Mouse (Mus musculus) macrophage (primary cell): ENCODE results near the gene Shc3. TPM values are rescaled to one million over a fixed set of nuclear protein-coding genes. Genes with fewer than 3 reads are reported as not detected.

Experiments used
- H3K27ac ChIP-seq: fragments of 350-480 bp; formaldehyde crosslinking; 2 replicates; pipeline ENCODE4 v1.9.0; 2021
- H3K36me3 ChIP-seq: fragments of 350-480 bp; formaldehyde crosslinking; 2 replicates; pipeline ENCODE4 v1.9.0; 2021; ENCODE audit errors: inconsistent target
- H3K4me3 ChIP-seq: fragments of 350-480 bp; formaldehyde crosslinking; 2 replicates; pipeline ENCODE4 v1.9.0; 2021; ENCODE audit errors: inconsistent target
- H3K79me2 ChIP-seq: fragments of 350-480 bp; formaldehyde crosslinking; 2 replicates; pipeline ENCODE4 v1.9.0; 2021; ENCODE audit errors: inconsistent target
- WGBS: methylation state at CpG from one replicate; pipeline ENCODE4 v1.1.7; 2026; ENCODE audit warnings: inconsistent platforms; ENCODE audit not compliant: missing documents; 5-methylcytosine and 5-hydroxymethylcytosine counted together
- polyA plus RNA-seq: library from polyadenylated mRNA; stranded (reverse); fragments of 250-400 nt; gene quantifications from 3 replicates; pipeline ENCODE4 v1.2.4, GENCODE M21; 2018; ENCODE audit warnings: inconsistent platforms

Gene Shc3
- polyA plus RNA-seq, 1 experiment from 2014 or later = not detected

DNA sequence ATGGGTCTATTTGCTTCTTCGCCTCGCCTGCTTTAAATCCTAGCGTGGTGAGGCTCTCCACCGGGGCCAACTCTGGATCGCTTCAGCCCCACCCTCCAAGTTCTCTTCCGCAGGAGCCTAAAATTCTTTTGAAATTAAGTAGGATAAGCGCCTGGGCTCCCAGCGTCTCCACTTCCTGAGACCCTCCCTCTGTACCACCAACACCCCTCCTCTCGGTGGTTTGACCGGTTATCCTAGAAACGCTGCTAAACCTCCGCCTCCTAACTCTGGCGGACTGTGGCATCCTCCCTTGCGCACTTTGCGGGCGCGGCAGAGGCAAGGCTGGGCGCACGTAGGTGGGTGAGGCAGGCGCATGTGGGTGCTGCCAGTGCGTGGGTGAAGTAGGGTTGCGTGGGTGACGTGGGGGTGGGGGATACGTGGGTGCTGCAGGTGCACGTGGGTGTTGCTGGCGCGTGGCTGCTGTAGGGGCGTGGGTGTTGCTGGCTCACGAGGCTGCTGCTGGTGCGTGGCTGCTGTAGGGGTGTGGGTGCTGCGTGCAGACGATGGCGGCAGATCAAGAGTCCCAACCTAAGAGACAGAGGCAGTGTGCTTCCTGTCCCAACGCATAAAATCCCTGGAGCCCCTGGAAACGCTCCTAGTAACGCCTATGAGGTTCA is 25.6 kb upstream of the Shc3 start:
- H3K36me3 ChIP-seq = no peaks in the 10 kb centered on the region
- no peak overlapping the region for H3K4me3 ChIP-seq
- 6% methylated on average over 36 of the region's 36 CpGs for WGBS
- no peak overlapping the region for H3K27ac ChIP-seq
- no peaks in the 10 kb centered on the region for H3K79me2 ChIP-seq

DNA sequence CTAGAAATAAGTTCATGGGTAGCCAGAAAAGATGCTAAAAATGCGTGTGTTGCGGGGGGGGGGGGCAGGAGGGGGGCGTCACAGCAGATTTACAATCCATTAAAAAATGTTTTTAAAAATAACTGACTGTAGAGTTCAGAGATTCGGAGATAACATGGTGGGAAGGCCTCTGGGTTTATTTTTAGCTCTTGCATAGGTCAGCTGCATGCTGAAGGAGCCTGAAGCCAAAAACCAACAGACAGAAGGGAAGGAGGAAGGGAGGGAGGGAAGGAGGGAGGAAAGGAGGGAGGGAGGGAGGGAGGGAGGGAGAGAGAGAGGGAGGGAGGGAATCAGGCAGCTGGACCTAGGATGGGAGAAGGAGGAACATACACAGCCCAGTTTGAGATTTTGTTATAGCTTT is 18.8 kb upstream of the Shc3 start:
- 7% methylated on average over 3 of the region's 4 CpGs for WGBS
- Histone ChIP-seq H3K27ac (no peak overlapping the region), H3K36me3 (no peaks in the 10 kb centered on the region), H3K4me3 (no peak overlapping the region), H3K79me2 (no peaks in the 10 kb centered on the region)

- Histone ChIP-seq H3K4me3 (no peak overlapping the region), H3K36me3 (no peaks in the 10 kb centered on the region), H3K79me2 (no peaks in the 10 kb centered on the region), H3K27ac (no peak overlapping the region)
- WGBS = 53% methylated on average over 2 of the region's 2 CpGs
These were observed 13.0 kb upstream of the Shc3 start for GRCm38 (mm10) chr13:51582204-51582603.

DNA sequence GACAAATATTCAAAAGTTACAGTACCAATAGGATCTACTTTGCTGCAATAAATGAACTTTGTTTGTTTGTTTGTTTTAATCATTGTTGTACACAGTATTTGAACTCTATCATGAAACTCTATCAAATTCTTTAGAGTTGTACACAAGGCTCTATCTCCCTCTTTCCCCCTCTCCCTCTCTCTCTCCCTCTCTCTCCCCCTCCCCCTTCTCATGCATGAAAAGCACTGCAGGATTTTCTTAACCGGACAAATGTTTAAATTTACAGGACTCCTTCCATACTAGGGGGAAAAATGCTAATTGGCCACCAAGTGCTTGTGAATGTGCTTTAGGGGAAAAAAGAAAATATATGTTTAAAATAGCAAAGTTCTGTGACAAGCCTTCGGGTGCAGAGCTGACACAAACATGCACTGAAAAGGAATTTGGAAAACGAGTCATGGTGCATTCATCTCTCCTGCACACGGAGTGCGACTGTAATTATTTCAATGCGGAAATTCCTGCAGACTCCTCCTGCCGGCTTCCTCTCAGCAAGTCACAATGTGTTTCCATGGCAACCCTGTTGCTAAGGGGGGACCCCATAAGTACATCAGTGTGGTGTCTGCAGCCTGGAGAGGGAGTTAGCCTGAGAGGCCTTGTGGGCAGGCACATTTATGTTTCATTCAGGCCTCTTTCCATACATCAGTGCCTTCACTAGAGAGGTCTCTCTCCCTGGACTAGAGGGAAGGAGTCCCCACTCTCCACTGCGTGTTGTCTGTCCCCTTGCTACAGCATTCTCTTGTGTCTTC is 11.2 kb upstream of the Shc3 start:
- Histone ChIP-seq H3K4me3 (no peak overlapping the region), H3K79me2 (no peaks in the 10 kb centered on the region), H3K36me3 (no peaks in the 10 kb centered on the region), H3K27ac (no peak overlapping the region)
- WGBS = 29% methylated on average over 8 of the region's 8 CpGs

DNA sequence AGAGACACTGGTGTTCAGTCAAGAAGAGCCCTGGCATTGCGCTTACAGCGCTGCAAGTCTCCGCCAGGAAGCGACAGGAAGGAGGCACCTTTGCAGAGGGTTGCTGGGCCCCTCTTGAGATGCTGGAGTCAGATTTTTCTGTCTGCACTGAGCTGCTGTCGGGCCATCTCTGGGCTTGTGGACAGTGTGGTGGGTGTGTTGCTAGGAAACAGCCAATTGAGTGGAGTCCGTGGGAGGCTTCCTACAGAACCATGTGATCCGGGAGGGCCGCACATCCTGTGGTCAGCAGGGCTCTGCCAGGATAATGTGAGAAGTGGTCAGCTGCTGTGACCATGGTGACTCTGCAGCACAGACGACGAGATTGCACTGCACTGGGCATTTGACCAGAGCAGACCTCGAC is 4.6 kb upstream of the Shc3 start:
- no peak overlapping the region for H3K4me3 ChIP-seq

GRCm38 (mm10) chr13:51570111-51570510 is 892 bp upstream of the Shc3 start:
- 21% methylated on average over 9 of the region's 9 CpGs for WGBS
- no peak overlapping the region for H3K27ac ChIP-seq
- no peaks in the 10 kb centered on the region for H3K36me3 ChIP-seq
- H3K79me2 ChIP-seq = no peaks in the 10 kb centered on the region
- H3K4me3 ChIP-seq = no peak overlapping the region

More for the DNA sequence above, 4.6 kb upstream of the Shc3 start:
- no peaks in the 10 kb centered on the region for H3K36me3 ChIP-seq
- no peak overlapping the region for H3K27ac ChIP-seq
- 34% methylated on average over 11 of the region's 11 CpGs for WGBS
- H3K79me2 ChIP-seq = no peaks in the 10 kb centered on the region

DNA sequence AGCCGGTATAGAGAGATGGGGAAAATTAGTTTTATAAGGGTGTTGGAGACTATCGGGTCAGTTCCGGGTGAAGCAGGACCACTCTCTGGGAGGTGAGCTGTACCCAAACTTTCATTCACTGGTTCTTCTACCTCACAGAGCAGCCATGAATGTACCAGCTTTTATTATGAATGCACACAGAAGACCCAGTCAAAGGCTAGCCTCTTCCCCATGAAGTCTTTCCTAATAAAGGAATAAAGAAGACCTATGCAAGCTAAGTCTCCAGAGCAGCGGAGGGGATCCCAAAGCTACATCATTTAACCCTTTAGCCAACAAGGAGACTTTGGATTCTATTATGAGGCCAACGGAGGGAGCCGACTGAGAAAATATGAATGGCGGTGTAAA is 458 bp upstream of the Shc3 start:
- no peaks in the 10 kb centered on the region for H3K79me2 ChIP-seq
- H3K4me3 ChIP-seq = no peak overlapping the region
- H3K27ac ChIP-seq = no peak overlapping the region
- H3K36me3 ChIP-seq = no peaks in the 10 kb centered on the region
- WGBS = 21% methylated on average over 7 of the region's 7 CpGs

- 8% methylated on average over 13 of the region's 13 CpGs for WGBS
- no peaks in the 10 kb centered on the region for H3K36me3 ChIP-seq
- H3K79me2 ChIP-seq = no peaks in the 10 kb centered on the region
- H3K4me3 ChIP-seq = no peak overlapping the region
- H3K27ac ChIP-seq = no peak overlapping the region
These were observed 718 bp downstream of the Shc3 start for GRCm38 (mm10) chr13:51568501-51568901.

DNA sequence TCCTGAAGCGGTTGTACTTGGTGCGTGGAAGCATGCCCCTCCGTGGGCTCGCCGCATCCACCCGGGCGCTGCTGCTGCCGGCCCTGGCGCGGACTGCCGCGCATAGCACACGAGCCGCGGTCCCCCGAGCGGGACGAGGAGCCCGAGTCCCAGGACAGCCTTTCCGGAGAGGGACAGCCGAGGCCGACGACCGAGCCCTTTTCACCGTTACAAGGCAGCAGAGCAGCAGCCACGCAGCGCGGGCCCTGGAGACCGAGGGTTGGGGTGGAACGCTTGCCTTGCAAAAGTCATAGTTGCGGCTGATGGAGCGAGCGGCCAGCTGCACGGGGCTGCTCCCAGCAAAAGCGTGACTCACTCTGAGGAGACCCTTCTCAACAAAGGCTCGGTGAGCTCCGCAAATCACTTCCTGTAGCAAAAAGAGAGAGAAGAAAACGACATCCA is 1.8 kb downstream of the Shc3 start:
- H3K4me3 ChIP-seq = no peak overlapping the region

GRCm38 (mm10) chr13:51567078-51567395 is 2.2 kb downstream of the Shc3 start:
- 6% methylated on average over 39 of the region's 42 CpGs for WGBS

More for the DNA sequence above, 1.8 kb downstream of the Shc3 start:
- WGBS = 4% methylated on average over 38 of the region's 38 CpGs
- no peak overlapping the region for H3K27ac ChIP-seq
- no peaks in the 10 kb centered on the region for H3K36me3 ChIP-seq
- H3K79me2 ChIP-seq = no peaks in the 10 kb centered on the region

GRCm38 (mm10) chr13:51566371-51567077 is 2.7 kb downstream of the Shc3 start:
- no peaks in the 10 kb centered on the region for H3K79me2 ChIP-seq

More at GRCm38 (mm10) chr13:51567078-51567395, 2.2 kb downstream of the Shc3 start:
- no peaks in the 10 kb centered on the region for H3K79me2 ChIP-seq
- no peak overlapping the region for H3K27ac ChIP-seq
- no peak overlapping the region for H3K4me3 ChIP-seq
- no peaks in the 10 kb centered on the region for H3K36me3 ChIP-seq

DNA sequence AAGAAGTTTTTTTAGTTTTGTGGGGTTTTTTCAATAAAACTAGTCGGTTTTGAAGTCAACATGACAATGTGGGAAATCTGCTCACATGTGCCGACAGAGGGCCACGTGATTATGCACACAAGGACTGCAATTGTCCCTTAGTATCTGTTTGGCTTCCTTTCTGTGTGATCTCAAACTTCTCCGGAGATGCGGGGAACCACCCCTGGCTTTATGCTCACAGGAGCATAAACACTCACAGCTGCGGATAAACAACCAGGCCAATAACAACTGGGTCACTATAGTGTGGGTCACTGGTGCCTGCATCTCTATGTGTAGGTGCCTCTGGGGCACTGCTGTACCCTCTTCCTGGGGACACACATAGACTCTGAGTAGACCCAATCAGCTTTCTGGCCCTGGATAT is 4.5 kb downstream of the Shc3 start:
- Histone ChIP-seq H3K36me3 (no peaks in the 10 kb centered on the region), H3K79me2 (no peaks in the 10 kb centered on the region), H3K27ac (no peak overlapping the region), H3K4me3 (no peak overlapping the region)
- WGBS = 54% methylated on average over 6 of the region's 6 CpGs

More at GRCm38 (mm10) chr13:51566371-51567077, 2.7 kb downstream of the Shc3 start:
- no peak overlapping the region for H3K27ac ChIP-seq
- H3K4me3 ChIP-seq = no peak overlapping the region
- H3K36me3 ChIP-seq = no peaks in the 10 kb centered on the region
- WGBS = 9% methylated on average over 21 of the region's 22 CpGs

- no peak overlapping the region for H3K27ac ChIP-seq
- no peak overlapping the region for H3K4me3 ChIP-seq
- H3K36me3 ChIP-seq = no peaks in the 10 kb centered on the region
- H3K79me2 ChIP-seq = no peaks in the 10 kb centered on the region
- 91% methylated on average over 11 of the region's 11 CpGs for WGBS
These were observed 15.9 kb downstream of the Shc3 start for GRCm38 (mm10) chr13:51553343-51553742.

GRCm38 (mm10) chr13:51552233-51552632 is 17.0 kb downstream of the Shc3 start:
- H3K79me2 ChIP-seq = no peaks in the 10 kb centered on the region
- H3K27ac ChIP-seq = no peak overlapping the region
- 78% methylated on average over 3 of the region's 3 CpGs for WGBS
- H3K36me3 ChIP-seq = no peaks in the 10 kb centered on the region
- no peak overlapping the region for H3K4me3 ChIP-seq

DNA sequence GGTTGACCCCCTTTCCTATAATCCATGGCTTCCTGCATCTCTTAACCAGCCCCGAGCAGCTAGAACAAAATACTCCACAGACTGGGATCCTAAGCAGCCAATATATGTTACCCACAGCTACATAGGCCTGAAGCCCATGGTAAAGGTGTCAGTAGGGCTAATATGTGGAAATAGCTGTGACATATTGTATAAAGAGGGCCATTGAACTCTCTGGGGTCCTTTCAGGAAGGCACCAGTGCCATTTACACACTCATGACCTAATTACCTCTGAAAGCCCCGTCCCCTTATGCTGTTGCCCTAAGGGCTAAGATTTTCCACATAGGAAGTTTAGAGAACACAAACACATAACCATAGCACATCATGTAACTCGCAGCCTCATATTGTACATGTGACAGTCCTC is 17.4 kb downstream of the Shc3 start:
- Histone ChIP-seq H3K79me2 (no peaks in the 10 kb centered on the region), H3K36me3 (no peaks in the 10 kb centered on the region), H3K27ac (no peak overlapping the region), H3K4me3 (no peak overlapping the region)
- WGBS = 79% methylated on average over 3 of the region's 3 CpGs
